Mouse (Mus musculus) bone marrow macrophage, adult 2 months (primary cell): Measurements from ENCODE around the gene Nptn. TPM values are rescaled to one million over a fixed set of nuclear protein-coding genes. Genes with fewer than 3 reads are reported as not detected.

ENCODE experiments used
- H3K27ac ChIP-seq: 2 replicates; pipeline ENCODE4 v1.5.1; 2012; ENCODE audit warnings: low read depth, low read length; ENCODE audit not compliant: insufficient read depth
- H3K4me1 ChIP-seq: 2 replicates; pipeline ENCODE4 v1.6.1; 2012; ENCODE audit warnings: low read length; ENCODE audit not compliant: control insufficient read depth, insufficient read depth
- H3K4me3 ChIP-seq: 2 replicates; pipeline ENCODE4 v1.5.1; 2012; ENCODE audit warnings: mild to moderate bottlenecking, low read length, moderate library complexity; ENCODE audit not compliant: insufficient read depth
- CTCF ChIP-seq: IDR thresholded peaks from 2 replicates; pipeline ENCODE4 v1.5.1; 2012; ENCODE audit warnings: low read depth, mild to moderate bottlenecking, low read length, moderate library complexity
- POLR2A ChIP-seq: IDR thresholded peaks from 2 replicates; pipeline ENCODE4 v1.6.1; 2012; ENCODE audit warnings: mild to moderate bottlenecking, low read depth, low read length, borderline replicate concordance
- polyA plus RNA-seq: library from polyadenylated mRNA; stranded (reverse); fragments of >200 nt; gene quantifications from 2 replicates; pipeline ENCODE4 v1.2.4, GENCODE M21; 2012; ENCODE audit not compliant: missing spikeins, insufficient read depth, insufficient read length

Gene Nptn
- polyA plus RNA-seq, 1 experiment, result 570 TPM

DNA sequence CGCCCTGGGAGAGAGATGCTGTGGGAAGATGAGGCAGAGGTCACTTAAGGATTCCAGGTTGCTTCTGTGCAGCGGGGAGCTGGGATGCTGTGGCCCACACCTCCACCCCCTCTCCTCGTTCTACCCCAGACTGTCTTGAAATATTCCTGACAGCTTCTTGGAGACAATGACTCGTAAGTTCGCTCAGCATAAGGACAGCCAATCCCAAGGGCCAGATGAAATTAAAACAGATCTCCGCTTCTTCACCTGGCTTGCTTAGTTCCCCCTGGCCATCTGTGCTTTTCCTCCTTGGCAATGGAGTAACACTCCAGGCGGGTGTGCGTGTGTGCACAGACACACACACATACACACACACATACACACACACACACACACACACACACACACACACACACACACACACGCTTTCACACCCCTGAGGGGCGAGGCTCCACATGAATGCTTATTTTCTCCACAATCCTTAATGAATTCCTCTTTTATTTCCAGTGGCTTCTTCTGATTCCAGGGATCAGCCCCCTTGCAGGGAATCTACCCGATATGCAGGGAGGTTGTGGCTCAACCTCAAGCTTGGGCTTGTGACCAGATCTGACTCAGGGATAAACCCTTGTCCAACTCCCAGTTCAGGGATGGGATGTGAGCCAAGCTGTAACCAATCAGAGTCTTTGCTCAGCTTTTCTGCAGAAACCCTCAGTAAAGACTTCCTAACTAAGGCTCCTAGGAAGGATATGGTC lies 35.2 kb upstream of the Nptn start:
- Histone ChIP-seq H3K4me3 (no peak overlapping the region), H3K4me1 (peaks cover 70% of the 10 kb centered on the region), H3K27ac (no peak overlapping the region)
- TF ChIP-seq POLR2A (no peak), CTCF (no peak)

DNA sequence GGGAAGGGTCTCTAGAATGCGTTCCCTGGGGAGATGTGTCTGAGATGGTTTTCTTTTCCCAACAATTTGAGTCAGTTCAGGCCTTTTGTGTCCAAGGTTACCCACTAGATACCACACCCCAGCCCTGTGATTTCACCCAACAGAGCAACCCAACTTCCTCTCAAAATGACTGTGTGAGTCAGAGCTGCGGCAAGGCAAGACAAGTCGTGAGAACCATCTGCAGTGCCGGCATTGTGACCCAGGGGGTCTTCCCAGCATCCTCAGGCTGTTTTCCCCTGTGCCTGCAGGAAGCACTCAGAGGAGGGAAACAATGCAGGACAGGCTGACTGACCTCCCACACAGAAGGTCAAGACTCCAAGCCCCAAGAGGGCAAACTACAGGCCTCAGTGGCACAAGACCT lies 33.1 kb upstream of the Nptn start:
- Histone ChIP-seq H3K27ac (no peak overlapping the region), H3K4me1 (peaks cover 74% of the 10 kb centered on the region), H3K4me3 (no peak overlapping the region)
- no peak for TF ChIP-seq CTCF
- no peak for TF ChIP-seq POLR2A

DNA sequence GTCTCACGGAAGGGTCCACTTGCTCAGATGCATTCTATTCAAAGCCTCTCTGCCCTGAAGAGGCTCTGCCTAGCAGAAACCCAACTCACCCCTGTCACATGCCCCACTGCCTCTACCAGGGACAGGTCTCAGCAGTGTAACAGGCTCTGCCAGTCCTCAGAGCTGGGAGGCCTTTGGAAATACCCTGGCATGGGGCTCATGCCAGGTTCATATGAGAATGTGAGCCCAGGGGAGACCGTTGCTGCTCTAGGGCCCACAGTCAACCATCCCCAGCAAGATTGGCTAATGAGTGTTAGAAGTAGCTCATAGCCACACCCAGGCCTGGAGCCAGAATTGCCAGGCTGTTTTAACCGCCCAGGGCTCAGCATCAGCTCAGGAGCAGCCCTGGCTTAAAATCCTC lies 32.3 kb upstream of the Nptn start:
- no peak overlapping the region for H3K27ac ChIP-seq
- H3K4me3 ChIP-seq, result no peak overlapping the region
- peaks cover 77% of the 10 kb centered on the region for H3K4me1 ChIP-seq
- TF ChIP-seq POLR2A, result no peak
- no peak for TF ChIP-seq CTCF

DNA sequence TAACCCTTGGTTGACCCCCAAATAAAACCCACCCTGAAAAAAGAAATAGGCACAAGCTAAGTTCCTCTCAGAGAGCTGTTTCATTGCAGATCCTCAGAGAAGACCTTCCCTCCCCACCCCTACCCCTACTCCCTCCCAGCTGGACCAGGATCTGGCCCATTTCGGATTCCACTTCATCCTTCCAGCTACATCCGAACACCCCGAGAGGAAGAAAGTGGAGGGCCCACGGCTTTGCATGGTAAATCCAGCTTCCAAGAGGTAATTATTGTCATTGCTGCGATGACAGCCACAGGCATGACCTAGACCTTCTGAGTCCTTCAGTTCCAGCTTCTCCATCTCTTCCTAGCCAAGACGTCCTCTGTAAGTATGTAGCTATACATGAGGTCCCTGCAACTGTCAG lies 31.1 kb upstream of the Nptn start:
- Histone ChIP-seq H3K4me3 (no peak overlapping the region), H3K27ac (no peak overlapping the region), H3K4me1 (peaks cover 72% of the 10 kb centered on the region)
- TF ChIP-seq CTCF, result no peak
- no peak for TF ChIP-seq POLR2A

DNA sequence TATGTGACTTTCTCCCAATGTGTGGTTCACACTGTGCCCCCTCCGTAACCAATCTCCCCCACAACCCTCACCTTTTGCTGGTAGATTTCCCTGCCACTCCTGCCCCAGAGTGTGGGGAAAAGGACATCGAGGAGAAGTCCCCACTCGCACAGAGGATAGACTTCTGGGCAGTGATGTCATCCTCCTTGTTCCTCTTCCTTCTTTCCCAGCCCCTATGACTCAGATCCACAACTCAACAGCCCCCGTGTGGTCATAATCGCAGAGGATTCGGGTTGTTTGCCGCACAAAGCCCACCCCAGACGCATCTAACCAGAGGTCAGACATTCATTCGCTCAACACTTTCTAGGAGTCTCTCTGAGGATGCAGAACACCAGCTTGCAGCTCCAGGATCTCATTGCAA lies 30.0 kb upstream of the Nptn start:
- TF ChIP-seq CTCF, result peak; percentile 25; the same call in 1 of the 2 replicates
- TF ChIP-seq POLR2A, result no peak
- 0 out of 2 replicates have a peak overlapping the region, but pooled peaks have one; percentile 1 for H3K27ac ChIP-seq
- peak overlapping the region; percentile 16 for H3K4me3 ChIP-seq
- H3K4me1 ChIP-seq, result peaks cover 62% of the 10 kb centered on the region

DNA sequence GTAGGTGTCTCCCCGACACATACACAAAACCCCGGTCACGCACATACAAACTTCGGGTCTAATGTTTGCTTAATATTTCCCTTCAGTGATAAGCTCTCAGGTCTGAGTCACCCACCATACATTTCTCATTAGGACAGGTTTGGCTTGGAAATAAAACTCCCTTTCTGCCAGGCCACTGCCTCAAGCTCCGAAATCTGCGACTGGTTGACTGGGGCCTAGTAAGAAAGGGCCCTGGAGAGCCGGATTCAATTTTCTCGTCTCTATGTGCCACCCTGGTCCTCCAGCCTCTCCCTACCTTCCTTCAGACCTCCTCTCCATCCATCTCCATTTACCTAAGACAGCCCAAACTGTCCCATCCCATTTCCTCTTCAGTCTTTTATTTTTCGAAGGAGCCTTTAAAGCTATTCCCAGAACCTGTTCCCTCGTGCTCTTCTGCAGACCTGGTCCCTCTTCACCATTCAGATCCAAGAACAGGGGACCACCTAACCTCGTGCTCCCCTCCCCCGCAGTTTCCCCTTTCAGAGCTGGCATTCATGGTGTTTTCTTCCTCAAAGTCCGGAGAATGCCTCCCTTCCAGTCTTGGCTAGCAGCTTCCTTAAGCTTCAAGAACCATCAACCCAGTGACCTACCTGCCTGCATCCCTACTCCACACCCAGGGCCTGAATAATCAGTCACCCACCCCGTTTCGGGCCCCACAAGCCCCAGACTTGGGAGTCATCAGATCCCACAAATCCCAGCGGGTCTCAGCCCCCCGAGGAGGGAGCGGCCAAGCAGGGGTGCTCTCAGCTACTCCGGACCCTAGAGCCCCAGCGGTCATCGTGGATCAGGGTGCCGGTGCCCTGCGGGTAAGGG lies 27.8 kb upstream of the Nptn start:
- TF ChIP-seq POLR2A (no peak), CTCF (peak; percentile 10)
- no peak overlapping the region for H3K27ac ChIP-seq
- peaks cover 63% of the 10 kb centered on the region for H3K4me1 ChIP-seq
- H3K4me3 ChIP-seq, result peak overlapping the region; percentile 84

DNA sequence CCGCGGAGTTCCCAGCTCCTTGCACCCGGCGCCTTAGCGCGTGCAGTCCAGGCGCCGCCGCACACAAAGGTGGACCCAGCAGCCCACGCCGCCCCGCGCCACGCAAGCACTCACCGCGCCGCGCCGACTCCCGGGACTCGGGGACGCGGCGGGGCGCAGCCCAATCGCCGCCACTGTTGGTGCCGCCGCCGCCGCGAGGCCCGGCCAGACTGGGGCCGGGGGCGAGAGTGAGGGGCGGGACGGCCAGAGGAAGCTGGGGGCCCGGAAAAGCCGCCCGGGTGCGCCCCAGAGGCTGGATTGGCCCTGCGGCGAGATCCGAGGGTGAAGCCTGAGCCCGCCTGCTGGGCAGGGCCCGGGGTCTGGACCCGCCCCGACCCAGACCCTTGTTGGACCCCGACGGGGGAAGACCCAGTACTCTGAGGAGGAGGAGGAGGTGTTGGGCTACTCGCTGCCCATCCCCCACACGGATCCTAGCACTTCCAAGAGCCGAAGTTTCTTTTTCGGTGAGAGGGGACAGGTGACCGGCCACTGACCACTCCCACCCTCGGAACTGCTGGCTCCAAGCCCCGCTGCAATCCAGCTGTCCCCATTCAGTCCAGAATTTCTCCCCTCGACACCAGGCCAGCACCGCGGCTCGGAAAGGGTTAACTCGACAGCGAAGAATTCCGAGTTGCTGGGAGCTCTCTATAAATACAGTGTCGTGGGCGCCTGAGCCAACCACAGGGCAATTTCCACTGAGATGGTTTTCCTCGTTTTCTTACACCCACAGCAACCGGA lies 26.9 kb upstream of the Nptn start, which contains the start of gene Cd276:
Gene Cd276 (minus strand): TSS at position 530 of the 777 bp plus-strand sequence.
- peak within 1 kb of the TSS; percentile 84 for H3K4me3 ChIP-seq
- TF ChIP-seq CTCF (no peak), POLR2A (no peak)
- H3K4me1 ChIP-seq, result peaks cover 64% of the 10 kb centered on the region
- no peak within 1 kb of the TSS for H3K27ac ChIP-seq

DNA sequence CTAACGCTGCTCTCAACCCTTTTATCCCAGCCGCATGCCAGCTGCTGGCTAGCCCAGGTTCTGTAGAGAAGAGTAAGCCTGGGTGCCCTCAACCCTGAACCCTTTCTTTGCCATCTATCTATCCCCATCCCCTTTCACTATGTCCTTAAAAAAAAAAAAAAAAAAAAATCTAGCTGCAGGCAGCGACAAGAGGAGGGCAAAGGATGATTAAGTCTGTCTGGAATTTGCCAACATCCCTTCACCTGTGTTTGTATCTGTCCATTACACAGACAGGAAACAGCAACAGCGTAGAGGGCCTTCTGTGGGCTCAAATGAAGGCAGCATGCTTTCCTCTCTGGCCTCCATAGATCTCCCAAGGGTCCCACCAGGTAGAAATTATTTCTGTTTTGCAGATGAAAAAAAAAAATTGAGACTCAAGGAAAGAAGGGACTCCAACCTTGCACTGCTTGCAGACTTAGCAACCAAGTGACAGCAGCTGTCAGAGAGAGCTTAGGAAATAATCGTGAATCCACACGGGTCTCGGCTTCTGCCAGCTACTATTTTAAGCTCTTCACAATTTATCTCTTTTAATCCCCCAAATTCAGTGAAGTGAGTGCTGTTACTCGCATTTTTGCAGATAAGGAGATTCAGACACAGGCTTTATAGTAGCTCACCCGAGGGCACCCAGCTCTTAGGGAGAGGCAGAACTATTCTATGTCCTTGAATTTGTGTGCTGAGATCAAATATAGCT lies 26.2 kb upstream of the Nptn start:
- Histone ChIP-seq H3K4me1 (peaks cover 67% of the 10 kb centered on the region), H3K27ac (no peak overlapping the region), H3K4me3 (peak overlapping the region; percentile 84)
- TF ChIP-seq POLR2A, result no peak
- TF ChIP-seq CTCF, result no peak

DNA sequence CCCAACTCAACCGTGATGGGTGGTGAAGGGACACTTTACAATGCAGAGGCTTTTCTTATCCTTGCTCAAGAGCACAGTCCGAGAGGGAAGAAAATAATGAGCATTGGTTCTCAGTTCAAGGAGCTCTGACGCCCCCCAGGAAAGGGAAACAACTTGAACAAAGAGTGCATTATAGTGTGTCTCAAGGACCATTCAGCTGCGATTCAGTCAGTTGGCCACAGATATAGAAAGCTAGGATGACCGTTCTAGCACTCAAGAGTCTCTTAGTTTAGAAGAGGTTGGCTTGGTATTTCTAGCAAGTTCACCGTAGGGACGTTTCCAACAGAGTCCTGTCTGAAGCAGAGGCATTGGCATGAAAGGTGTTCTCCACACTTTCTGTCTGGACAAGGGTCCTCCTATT lies 25.4 kb upstream of the Nptn start:
- H3K4me1 ChIP-seq, result peaks cover 62% of the 10 kb centered on the region
- TF ChIP-seq CTCF (no peak), POLR2A (no peak)
- H3K27ac ChIP-seq, result no peak overlapping the region
- no peak overlapping the region for H3K4me3 ChIP-seq
